Mouse (Mus musculus) lung, adult 2 months (tissue): ENCODE data around the gene Proca1.

Experiments used
- CTCF ChIP-seq: fragments of 200-500 bp; IDR thresholded peaks from 2 replicates; pipeline ENCODE4 v1.5.1; 2011; ENCODE audit warnings: mild to moderate bottlenecking, low read length, control low read depth; ENCODE audit not compliant: insufficient read depth
- POLR2A ChIP-seq: fragments of 200-500 bp; IDR thresholded peaks from 2 replicates; pipeline ENCODE4 v1.6.1; 2011; ENCODE audit warnings: low read depth, mild to moderate bottlenecking, control low read depth, low read length, borderline replicate concordance; ENCODE audit errors: extremely low read depth

DNA sequence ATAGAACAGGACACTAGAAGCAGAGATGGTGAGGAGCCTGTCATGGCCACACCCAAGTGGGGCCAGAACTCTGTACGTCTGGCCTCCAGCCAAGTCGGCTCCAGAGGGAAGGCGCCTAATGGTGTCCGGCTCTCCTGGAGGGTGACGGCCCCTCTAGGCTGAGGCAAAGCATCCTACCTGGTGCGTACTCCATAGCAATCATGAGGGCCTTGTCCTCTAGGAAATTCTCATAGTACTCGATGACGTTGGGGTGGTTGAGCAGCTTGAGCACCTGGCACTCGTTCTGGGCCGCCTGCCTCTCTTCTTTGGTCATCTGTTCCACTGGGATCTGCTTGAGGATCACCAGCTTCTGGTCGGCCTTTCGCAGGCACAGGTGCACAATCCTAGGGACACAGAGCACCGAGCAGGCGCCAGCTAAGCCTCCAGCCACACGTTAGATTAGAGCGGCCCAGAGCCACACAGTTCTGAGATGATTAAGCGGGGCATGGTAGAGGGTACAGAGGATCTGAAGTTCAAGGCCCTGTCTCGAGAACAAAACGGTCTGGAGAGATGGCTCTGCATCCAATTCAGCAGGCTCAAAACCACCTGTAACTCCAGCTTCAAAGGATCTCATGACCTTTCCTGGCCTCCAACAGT is 20.3 kb upstream of the Proca1 start:
- TF ChIP-seq CTCF (no peak), POLR2A (no peak)
